Mouse (Mus musculus): ENCODE measurements around the gene 2700097O09Rik. TPM values are rescaled to one million over a fixed set of nuclear protein-coding genes. Genes with fewer than 3 reads are reported as not detected.
"Not testable (repeated sequence)": the region's sequence is repeated elsewhere in the genome, so short reads cannot be mapped to it uniquely, and the experiment has no call there.

The 2700097O09Rik gene
- 10 to 100 TPM; 10.7 to 11.1 TPM for total RNA-seq (2021)
- long read RNA-seq, experiment 1, partial matches to known transcripts = 1 of 5 reads
- long read RNA-seq, experiment 1, other reads (novel, unspliced or antisense) = 3 of 5 reads
- long read RNA-seq, experiment 2, transcript 2700097O09Rik-201 (8 exons, 1,105 nt) = major isoform, 6 of 15 reads
- long read RNA-seq, experiment 2, partial matches to known transcripts = 0 of 15 reads
- long read RNA-seq, experiment 2, other reads (novel, unspliced or antisense) = 9 of 15 reads

DNA sequence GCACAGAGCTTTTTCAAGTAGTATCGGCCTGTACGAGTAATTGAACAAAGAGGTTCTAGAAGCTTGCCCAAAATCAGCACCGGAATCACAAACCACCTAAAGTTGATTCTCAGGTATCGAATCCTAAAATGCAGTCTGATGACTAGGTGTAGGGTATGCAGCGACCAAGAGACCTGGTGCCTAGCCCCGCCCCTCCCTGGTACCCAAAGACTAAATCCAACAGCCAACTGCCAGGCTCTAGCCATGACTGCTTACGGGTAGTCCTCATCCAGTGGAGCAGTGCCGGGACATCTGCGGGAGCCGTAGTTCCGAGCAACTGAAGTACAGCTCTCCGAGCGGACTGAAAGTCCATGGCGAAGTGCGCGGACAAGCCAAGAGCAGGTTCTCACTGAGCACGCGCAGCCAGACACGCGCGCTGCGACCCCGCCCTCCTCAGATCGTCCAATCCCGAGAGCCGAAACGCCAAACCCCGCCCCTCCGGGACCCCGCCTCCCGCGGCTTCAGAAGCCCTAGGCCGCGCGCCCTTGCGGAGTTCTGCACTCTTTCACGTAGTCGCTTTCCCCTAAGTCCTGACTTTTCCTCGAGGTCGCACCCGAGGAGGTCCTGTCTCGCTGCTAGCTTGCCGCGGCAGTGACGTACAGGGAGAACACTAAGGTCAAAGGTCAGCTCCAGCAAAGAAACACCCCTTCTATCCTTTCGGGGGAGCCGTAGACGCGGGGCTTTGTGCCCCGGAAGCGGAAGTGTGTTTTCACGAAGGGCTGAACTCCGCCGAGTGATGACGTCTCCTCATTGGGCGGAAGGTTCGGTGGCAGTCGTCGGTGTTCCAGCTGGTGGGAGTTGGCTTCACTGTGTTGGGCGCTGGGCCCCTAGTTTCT, at the start of gene 2700097O09Rik, which contains the start of gene Srp54a:
2700097O09Rik (minus strand) TSS at position 385 of the 875 bp plus-strand sequence.
Srp54a (plus strand) TSS at position 537 of the 875 bp plus-strand sequence.
- DNase-seq (ENCODE audit: low spot score in 2 of 2) = peak; percentile 91 to 92

GRCm38 (mm10) chr12:55124731-55125130, 44.8 kb upstream of the 2700097O09Rik start:
- not testable (repeated sequence) for DNase-seq (ENCODE audit: low spot score in 2 of 2)

- not testable (repeated sequence) for DNase-seq (ENCODE audit: low spot score in 2 of 2)
Measured at GRCm38 (mm10) chr12:55124242-55124641, 44.3 kb upstream of the 2700097O09Rik start, which contains the start of gene Fam177a. TSS of gene Fam177a (plus strand) at chr12:55124469.

GRCm38 (mm10) chr12:55112616-55113015, 32.7 kb upstream of the 2700097O09Rik start:
- not testable (repeated sequence) for DNase-seq (ENCODE audit: low spot score in 2 of 2)

DNA sequence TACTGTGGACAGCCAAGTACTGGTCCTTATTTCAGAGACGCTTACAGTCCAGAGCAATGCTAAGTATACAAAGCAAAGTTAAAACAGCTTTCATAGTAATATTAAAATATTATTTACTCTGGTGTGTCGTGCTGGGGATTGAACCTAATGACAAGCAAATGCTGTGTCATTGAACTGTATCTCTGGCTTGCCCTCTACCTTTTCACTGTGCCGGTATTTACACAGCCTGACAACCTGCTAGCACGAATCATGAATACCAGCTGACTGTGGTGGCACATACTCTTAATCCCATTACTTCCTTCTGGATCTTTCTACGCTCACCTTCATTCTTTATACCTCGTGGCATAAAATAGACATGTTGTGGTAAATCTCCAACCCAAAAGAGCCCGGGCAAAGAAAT, 12.2 kb upstream of the 2700097O09Rik start:
- DNase-seq (ENCODE audit: low spot score in 2 of 2) = not testable (repeated sequence)

GRCm38 (mm10) chr12:55080601-55080942, 662 bp upstream of the 2700097O09Rik start:
- not testable (repeated sequence) for DNase-seq (ENCODE audit: low spot score in 2 of 2)

DNA sequence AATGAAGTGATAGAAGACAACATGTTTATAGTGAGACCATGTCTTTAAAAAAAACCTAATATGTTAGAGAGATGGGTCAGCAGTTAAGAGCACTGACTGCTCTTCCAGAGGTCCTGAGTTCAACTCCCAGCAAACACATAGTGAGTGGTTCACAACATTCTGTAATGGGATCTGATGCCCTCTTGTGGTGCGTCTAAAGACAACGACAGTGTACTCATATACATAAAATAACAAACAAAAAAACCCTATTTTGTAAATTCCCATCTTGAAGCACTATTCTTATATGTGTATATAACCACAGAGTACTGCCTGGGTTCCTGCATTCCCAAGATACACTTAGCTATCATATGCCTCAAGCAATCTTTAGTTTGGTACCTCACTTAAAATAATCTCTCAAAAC, 1.2 kb downstream of the 2700097O09Rik start:
- not testable (repeated sequence) for DNase-seq (ENCODE audit: low spot score in 2 of 2)

DNA sequence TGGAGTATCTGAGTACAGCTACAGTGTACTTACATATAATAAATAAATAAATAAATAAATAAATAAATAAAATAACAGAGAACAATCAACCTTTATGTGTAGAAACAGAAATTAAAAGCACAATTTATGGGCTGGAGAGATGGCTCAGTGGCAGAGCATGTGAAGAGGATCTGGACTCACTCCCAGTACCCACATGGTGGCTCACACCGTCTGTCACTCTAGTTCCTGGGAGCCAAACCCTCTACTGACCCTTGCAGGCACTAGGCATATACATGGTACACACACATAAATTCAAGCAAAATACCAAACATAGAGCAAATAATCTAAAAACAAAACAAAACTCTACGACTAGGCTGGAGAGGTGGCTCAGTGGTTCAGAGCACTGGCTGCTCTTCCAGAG, 4.6 kb downstream of the 2700097O09Rik start:
- no peak for DNase-seq (ENCODE audit: low spot score in 2 of 2)

DNA sequence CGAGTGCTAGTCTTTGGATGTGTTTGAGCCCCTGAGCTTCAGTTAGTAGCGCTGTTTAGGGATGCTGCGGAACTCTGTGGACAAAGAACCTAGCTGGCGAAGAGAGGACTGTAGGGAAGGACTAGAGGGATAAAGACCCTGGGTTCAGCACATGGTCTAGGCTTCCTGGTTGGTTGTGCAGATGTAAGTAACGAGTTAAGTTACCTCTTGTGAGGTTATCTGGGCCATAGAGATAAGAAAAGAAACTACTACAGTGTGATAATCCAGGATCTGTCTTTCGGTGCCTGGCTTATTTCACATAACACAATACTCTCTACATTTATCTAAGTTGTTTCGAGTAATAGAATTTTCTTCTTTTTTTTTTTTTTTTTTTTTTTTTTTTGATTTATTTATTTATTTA, 6.2 kb downstream of the 2700097O09Rik start:
- DNase-seq (ENCODE audit: low spot score in 2 of 2) = no peak

GRCm38 (mm10) chr12:55072495-55072894, 7.4 kb downstream of the 2700097O09Rik start:
- DNase-seq (ENCODE audit: low spot score in 2 of 2) = no peak

DNA sequence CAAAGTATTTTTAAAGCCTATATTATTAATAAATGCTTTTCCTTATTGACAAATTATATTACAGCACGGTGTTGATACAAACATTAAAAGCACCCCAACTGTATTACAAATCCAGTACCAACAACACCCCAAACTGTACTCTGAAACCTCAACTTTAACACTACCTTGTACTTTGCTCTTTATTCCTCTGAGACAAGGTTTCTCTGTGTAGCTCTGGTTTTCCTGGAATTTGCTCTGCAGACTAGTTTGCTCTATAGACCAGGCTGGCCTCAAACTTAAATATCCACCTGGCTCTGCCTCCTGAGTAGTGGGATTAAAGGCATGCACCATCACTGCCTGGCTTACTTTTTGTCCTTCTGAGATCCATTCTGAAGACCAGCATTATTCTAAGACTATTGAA, 17.8 kb downstream of the 2700097O09Rik start:
- no peak for DNase-seq (ENCODE audit: low spot score in 2 of 2)

DNA sequence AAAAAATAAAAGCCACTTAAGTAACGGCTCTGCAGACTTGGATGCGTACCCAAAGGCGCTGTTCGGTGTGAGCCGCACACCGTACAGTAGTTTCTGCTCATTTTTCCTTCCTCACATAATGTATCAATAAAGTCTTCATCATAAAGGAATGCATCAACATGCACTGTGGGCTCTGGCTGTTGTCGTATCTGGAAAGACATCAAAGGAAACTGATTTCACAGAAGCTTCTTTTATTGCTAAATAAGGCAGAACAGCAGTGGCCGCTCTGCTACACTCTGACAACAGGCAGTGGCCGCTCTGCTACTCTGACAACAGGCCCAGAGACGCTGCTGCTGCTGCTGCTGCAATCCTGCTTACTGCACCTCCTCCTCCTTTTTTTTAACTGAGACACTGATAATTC, 18.9 kb downstream of the 2700097O09Rik start:
- no peak for DNase-seq (ENCODE audit: low spot score in 2 of 2)

DNA sequence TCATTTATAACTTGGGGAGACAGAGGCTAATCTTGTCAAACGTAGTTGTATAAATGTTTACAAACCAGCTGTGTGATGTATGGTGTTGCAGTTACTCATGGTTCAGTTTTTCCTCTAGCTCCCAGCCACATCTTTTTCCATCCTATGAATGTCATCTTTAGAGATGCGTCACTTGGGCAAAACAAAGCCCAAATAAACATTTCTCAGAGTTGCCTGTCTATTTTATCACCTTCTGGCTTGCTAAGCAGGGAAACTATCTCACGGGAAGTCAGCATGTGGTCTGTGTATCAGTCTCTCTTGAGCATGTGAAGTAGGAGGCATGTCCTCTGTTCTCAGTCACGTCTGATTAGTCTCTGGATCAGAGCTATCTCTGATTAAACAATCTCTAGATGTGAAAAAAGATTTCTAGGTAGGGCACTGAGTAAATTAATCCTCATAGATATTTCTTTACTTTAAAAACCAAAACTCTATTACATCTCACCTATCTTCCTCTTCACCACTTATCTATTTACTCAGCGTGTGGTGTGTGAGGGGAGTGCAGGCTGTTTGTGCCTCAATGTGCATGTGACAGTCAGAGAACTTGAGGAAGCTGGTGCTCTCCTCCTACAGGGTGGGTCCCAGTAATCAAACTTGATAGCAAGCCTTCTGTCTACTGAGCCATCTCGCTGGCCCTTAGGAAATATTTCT, 19.6 kb downstream of the 2700097O09Rik start:
- DNase-seq (ENCODE audit: low spot score in 2 of 2) = no peak

DNA sequence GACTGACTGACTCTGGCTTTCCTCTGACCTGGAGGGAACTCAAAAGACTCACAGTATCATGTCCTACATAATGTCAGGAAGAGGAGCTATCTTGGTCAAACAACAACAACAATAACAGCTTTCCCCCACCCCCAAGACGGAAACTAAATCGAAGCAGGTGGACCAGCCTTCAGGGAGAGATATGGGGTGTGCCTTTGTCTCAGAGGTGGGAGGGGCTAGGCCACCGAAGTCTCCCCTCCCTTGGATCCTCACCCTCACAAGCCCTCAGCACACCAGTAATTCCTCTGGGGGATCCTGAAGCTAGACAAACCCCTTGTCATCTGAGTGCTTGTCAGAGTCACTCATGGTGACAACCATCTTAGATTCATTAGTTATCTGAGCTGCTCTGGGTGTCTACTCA, 20.1 kb downstream of the 2700097O09Rik start:
- DNase-seq (ENCODE audit: low spot score in 2 of 2) = no peak

DNA sequence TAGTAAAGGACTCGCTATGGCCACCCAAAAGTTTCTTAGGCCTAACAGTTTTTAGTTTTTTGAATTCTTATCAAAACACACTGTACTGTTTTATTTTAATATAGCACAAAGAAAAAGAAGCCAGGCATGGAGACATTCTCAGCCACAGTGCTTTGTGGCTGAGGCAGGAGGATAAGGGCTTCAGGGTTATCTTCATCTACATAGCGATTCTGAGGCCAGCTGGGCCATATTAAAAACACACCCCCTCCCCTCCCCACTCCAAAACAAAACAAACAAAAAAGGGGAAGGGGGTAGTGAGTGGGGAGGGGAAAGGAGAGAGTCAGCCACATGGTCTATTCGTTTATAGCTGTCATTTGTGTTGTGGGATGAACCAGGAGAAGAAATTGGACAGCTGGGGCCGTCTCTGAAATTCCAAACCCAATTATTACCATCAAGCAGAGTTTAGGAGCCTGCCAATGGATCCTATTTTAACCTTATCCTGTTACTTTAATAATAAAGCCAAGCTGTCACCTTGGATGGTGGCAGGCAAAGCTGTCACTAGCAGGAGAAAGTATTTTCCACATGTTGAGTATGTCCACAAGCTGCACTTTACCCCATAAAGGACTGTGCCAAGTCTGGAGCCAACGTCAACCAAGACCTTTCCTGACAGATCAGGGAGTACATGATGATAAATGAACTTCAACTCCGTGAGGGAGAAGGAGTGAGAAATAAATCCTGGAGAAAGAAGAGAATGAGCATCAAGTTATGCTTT, 20.9 kb downstream of the 2700097O09Rik start:
- DNase-seq (ENCODE audit: low spot score in 2 of 2) = no peak

- no peak for DNase-seq (ENCODE audit: low spot score in 2 of 2)
Measured at GRCm38 (mm10) chr12:55056703-55057102, 23.2 kb downstream of the 2700097O09Rik start.

GRCm38 (mm10) chr12:55054551-55055241, 25.2 kb downstream of the 2700097O09Rik start:
- no peak for DNase-seq (ENCODE audit: low spot score in 2 of 2)

- DNase-seq (ENCODE audit: low spot score in 2 of 2) = no peak
Measured at GRCm38 (mm10) chr12:55053267-55053666, 26.6 kb downstream of the 2700097O09Rik start.

DNA sequence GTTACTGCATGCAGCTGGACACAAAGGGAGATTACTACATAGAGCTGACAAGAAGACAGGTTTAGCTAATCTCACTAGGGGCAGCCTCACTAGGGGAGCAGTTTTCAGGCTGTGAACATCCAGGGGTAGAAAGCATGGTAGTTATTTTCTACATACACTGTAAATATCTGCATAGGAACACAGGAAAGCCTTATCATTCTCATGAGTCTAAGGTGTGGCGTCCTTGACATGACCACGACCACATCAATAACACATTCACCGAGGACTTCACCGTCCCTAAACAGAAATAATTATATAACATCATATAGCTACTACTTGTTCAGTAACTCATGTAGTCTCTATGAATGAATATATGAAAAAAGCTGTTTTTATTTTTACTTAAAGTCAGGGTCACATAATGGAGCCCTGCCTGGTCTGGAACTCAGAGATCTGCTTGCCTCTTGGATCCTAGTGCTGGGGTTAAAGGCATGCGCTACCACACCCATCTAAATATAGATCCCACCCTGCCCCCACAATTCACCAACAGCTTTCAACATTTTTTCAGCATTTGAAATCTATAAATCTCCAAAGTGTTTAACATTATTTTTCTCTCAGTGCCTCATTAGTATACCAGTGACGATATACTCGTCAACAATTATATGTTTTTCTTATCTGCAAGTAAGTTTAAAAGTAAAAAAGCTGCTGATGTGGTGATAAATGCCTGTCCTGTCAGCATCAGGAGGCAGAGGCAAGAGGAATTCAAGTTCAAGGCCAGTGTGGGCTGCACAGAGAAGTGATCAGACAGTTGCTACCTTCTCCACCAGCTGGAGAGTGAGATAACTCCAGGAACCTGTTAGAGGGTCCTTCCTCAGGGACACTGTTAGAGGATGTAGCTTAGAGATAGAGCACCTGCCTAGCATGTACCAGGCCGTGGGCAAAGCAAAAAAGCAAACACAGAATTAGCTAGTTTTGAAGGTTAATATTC, 28.4 kb downstream of the 2700097O09Rik start:
- no peak for DNase-seq (ENCODE audit: low spot score in 2 of 2)
